Mouse (Mus musculus) regulatory T cell (primary cell): ENCODE measurements around the gene Smarcd2.

Source experiments
- in situ Hi-C: fragments of 300-600 bp; cut with MboI, MseI; formaldehyde crosslinking; loops from one replicate; pipeline ENCODE4 v1.15.1; 2025; ENCODE audit warnings: high pct_unique_total_duplicates

Smarcd2 gene

DNA sequence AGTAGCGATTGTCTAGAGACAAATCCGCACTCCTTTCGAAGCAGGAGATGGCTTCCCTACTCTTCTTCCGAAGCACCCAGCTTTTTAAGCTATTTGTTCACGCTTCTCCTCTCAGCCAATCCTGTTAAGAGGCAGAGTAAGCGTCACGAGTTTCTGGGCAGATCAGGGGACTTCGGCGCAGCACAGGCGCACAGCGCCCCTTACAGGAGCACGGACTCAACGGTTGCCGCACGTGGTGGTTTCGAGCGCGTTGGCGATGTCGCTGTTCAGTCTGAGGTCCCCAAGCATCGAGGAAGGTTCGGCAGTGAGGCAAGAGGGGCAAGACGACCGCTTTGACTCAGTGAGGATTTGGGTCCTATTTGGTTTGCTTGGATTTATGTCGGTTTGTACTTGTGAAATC is 3.7 kb upstream of the Smarcd2 start, which contains the start of gene Tcam1:
Gene Tcam1, plus strand, starts transcription at position 219 of the 400 bp plus-strand sequence.
- in situ Hi-C loops, result loop anchor here (10.0 kb wide), 1 partner anchor 638 kb away; no protein-coding TSS in a partner anchor

DNA sequence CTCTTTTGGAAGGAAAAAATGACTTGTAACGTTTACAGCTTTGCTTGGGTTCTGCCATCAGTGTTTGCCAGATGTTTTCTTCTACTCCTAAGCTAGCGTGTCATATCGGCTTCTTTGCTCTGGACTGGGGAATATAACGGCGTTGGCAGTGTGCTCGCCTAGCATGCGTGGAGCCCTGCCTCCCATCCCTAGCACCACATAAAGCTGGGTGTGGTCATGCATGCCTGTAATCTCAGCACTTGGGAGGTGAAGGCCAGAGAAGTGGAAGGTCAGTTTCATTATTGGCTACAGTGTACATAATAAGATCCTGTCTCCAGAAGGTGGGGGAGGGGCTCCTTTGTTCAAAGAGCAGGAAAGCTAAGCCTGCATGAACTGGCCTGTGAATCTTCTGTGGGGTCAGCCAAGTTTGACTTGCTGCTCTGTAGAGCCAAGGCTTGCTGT is 2.2 kb upstream of the Smarcd2 start:
- in situ Hi-C loops, result loop anchor here (10.0 kb wide), 1 partner anchor 640 kb away; no protein-coding TSS in a partner anchor

DNA sequence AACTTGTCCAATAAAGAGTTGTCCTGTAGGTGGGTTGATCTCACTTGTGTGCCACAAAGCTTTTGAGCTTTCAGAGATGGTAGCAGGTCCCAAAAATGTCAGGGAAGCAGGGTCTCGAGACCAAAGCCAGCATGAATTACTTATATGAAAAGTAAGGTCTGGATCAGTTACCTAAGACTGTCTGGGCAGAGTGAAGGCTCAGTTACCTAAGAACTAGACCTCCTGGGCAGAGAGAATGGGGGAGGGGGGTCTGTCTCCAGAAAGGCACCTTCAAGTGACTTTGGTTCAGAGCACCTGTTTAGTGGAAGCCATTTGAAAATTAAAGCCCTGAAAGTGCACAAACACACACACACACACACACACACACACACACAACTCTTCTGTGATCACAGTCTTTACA is 1.6 kb upstream of the Smarcd2 start:
- in situ Hi-C loops, result loop anchor here (10.0 kb wide), 1 partner anchor 640 kb away; no protein-coding TSS in a partner anchor

DNA sequence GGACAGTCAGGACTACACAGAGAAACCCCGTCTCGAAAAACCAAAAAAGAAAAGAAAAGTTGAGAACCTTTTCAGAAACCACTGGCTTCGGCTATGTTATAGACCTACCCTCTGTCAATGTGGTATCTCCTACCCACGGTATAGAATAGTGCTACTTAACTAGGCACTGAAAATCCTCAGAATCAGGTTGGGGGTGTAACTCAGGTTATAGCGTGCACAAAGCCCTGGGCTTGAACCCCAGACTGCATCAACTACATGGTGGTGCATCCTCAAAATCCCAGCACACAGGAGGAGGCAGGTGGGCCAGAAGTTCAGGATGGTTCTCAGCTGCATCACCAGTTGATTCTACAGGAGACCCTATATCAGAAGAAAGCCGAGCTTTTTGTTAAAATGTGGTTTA is 1.0 kb upstream of the Smarcd2 start:
- in situ Hi-C loops, result loop anchor here (10.0 kb wide), 1 partner anchor 641 kb away; no protein-coding TSS in a partner anchor

DNA sequence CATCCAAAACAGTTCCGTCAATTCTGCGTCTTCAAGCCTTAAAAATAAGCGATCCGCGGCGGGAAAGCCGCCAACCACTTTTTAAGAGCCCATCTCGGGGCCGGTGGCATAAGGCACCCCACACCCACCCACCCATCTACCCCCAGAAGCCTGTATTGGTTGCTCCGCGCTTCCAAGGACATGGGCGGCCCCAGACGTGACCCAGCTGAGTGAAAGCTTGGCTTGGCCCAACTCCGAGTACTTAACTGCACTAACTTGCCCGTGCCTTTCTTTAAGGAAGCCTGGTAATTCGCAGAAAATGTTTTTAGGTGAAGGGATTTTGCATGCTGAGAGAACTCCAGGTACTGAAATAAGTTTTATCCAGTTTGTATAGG is 526 bp upstream of the Smarcd2 start:
- in situ Hi-C loops, result loop anchor here (10.0 kb wide), 1 partner anchor 642 kb away; no protein-coding TSS in a partner anchor

DNA sequence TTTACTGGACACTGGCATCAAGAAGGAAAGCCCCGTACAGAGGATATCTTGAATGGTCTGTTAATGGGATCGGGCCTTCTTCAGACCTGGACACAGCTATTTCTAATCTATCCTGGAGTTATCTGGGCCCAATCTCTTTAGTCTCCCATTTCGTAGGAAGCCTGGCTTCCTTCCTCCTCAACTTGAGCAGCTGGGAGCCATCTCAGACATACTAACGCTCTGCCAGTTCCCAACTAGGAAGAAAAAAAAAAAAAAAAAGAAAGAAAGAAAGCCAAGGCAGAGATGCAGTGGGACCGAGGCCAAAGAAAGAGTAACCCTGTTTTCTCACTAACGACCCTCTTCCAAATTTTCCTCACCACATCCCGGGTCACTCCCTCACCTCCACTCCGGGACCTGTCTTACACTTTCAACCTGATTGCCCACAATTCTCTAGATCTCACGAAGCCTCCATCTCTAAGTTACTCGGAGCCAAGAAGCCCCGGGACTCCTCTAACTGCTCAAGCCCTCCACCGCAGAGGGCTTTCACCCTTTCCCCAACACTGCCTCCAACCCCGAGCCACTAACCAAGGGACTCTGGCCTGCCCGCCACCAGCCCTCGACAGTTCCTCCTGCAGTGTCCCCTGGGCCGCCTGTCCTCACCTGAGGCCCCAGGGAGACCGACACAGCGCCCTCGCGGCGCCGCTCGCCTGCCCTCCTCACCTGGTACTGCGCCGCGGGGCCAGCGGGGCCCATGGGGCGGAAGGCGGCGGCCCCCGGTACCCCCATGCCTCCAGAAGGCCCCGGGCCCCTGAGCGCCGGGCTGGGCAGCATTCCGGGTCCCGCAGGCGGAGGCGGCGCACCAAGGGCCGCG is 753 bp downstream of the Smarcd2 start:
- in situ Hi-C loops, result loop anchor here (10.0 kb wide), 1 partner anchor 643 kb away; no protein-coding TSS in a partner anchor

DNA sequence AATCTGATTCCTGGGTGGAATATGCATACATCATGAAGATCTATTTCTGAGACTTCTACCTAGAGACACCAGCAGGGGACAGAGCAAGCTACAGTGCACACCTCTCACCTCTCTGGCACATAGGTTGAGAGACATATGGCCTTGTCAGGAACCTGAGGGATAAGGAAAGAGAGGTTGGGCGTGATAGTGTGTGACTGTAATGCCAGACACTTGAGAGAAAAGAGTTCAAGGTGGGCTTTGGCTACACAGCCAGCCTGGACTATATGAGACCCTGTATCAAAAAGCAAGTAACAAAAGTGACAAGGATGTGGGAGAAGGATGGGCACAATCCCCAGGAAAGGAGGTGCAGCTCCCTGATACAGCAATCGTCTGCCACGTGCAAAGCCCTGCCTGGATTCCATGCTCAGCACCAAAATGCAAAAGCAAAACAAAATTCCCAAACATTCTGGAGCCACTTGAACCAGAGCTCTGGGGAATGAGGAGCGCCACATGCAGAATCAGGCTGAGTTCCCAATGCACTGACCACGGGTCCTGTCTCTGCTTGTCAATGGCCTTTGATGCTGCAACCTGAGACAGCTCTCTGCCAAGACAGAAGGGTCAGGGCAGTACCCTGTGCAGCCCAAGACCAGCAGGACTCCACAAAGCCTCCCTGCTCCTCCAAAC is 1.5 kb downstream of the Smarcd2 start:
- in situ Hi-C loops, result loop anchor here (10.0 kb wide), 1 partner anchor 644 kb away; no protein-coding TSS in a partner anchor

DNA sequence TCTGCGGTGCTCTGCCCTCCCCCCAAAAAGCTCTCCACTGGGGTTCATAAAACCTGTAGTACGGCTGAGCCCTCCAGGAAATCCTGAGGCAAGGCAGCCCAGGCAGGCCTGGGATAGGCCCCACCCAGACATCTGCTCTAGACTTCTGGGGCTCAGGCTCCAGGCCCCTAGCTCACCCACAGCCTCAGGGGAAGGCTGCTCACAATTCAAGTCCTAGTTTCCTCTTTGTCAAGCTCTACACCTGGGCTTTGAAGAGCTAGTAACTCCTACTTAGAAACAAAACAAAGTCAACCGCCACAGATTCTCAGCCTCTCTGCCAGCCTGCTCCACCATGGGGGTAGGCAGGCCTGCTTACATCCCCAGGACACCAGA is 3.7 kb downstream of the Smarcd2 start:
- in situ Hi-C loops, result no loop called here

DNA sequence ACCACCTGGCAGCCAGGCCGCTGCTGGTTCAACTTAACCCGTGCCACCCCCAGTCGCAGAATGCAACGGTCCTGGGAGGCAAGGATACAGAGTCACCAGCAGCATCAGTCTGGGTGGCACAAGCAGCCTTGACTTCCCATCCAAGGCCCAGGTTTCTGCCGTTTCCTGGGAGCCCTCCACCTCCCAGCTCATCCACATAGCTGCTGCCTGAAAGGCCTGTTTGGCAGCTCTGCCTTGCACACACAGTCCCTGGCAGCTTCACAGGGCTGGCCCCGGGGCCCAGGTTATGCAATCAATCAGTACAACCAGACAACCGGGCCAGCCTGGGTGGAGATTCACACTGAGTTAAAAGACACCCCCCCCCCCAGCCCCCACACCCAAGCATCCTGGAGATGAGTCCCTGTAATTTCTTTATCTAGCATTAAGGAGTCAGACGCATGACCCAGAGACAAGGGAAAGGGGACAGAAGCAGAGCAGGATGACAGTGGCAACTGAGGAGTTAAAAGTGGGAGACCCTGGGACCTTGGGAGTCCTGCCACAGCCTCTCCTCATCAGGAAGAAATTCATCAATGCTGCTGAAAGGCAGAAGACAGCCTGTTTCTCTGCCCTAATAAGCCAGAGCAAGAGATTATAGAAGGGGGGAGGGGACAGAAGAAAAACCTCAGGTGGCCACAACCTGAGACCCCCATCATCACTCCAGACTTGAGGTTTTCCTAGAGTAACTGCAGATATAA is 4.3 kb downstream of the Smarcd2 start:
- in situ Hi-C loops, result no loop called here

DNA sequence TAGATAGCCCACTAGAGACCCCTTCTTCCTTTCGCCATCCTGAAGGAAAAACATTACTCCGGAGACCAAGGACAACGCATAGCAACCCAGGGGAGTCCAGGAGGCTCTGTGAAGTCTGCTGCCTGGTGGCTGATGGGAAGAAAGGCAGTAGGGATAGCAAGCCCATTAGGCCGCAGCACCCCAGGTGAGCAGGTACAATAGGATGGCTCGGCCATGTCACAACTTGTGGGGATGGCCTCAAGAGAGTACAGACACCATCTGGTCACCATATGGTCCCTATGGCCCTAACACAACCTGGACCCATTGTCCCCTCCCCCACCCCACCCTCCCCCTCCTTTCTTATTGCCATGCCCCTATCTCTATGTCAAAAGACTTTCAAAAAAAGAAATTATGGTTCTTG is 4.9 kb downstream of the Smarcd2 start:
- in situ Hi-C loops, result no loop called here

DNA sequence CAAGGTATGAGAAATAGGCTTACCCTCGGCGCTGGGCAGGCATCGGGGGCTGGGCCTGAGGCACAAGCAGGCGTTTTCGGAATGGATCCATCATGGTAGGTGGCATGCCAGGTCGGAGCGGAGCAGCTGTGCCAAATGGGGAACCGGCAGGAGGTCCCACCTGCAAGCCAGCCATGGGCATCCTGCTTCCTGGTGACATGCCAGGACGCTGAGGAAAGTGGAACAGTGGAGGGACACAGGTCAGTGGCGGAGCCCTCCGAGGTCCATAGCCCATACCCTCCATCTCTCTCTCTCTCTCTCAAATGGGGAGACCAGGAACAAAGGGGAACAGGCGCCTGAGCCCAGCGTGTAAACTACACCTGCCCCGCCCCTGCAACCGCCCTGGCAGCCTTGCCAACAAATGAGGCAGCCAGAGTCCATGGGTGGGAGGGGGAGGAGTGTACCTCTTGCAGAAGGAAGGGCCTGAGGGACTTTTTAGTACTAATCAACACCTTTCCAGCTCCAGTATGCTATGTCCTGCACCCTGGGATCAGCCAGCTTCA is 5.4 kb downstream of the Smarcd2 start:
- in situ Hi-C loops, result no loop called here

DNA sequence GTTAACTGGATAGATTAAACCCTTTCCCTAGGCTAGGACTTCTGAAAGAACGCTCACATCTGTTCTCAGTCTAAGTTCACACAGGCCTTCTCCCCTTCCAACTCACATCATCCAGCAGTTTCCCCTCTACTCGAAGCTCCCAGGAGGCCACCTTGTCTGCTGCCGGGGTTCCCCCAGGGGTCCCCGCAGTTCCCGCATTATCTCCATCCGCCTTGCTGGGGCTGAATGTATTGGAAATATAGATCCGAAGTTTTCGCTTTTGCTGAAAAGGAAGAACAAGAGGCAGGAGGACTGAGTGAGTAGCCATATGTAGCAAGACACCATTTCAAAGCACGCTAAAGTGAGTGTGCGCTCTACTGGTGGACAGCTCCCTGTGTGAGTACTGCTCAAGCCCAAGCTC is 6.3 kb downstream of the Smarcd2 start:
- in situ Hi-C loops, result no loop called here

DNA sequence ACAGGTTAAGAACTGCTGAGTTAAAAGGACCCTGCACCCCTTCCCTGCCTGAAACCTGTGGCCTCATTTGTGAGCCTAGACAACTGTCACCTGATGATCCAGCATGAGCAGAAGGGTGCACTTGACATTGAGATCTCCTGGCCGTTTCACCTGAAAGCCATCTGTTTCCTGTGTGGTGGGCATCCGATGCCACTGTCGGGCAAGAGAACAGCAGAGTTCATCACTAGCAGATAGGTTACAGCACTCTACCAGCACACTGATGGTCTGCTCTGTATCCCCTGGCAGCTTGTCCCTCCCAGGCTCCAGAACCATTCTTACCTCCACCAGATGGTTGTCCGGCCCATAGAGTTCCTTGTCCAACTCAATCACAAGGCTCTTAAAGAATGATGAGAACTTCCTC is 7.2 kb downstream of the Smarcd2 start:
- in situ Hi-C loops, result no loop called here

DNA sequence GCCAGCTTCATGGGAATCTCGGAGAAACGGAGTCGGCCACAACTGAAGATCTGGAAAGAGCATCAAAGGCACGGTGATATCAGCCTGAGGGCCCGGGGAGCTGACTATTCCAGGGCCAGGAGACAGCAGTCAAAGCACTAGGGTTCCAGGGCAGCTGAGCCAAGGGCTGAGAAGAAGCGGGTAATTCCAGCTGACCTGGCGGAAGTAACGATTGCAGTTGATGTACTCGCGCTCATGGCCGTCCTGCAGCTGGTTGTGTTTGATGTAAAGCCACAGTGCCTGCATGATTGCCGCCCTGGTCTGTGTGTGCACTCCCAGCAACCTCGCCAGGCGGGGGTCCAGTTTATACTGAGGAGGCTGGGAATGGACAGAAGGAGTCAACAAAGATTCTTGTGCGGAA is 7.8 kb downstream of the Smarcd2 start:
- in situ Hi-C loops, result no loop called here

DNA sequence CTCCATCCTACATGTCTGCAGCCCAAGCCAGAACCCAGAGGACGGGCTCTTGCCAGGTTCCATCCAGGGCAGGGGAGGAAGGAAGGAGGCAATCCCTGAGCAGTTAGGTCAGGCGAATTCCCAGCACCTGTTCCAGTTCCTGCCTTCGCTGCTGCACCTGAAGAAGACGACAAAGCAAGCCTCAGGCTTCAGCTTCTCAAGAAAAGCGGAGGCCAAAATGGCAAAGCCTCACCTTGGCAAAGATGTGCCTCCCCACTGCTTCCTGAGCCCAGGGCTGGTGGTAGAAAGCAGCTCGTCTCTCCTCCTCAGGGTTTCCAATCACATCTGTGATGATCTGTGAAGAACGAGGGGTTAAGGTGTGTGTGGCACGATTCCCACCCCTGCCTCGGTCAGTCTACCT is 8.8 kb downstream of the Smarcd2 start:
- in situ Hi-C loops, result no loop called here

DNA sequence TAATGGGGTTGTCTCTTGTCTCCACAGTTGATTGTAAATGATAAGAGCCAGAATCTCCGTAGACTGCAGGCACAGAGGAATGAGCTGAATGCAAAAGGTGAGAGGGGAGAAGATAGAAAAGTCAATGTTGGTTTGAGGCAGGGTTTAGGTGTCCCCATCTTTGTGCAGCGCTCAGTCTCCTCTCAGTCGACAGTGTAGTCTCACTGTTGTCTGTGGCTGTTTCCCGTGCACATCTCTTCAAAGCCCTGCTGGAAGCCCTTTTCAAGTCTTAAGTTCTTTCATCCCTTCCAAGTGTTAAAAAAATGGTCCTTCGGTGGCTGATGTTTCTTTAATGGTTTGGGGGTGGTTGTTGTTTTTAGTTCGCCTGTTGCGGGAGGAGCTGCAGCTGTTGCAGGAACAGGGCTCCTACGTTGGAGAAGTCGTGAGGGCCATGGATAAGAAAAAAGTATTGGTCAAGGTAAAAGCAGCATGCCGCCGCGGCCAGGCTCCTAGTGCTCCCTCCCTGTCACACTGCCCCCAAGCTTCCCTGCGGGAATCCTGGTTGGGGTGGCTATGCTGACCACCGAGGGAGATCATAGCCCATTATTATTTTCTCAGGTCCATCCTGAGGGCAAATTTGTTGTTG is 11.8 kb downstream of the Smarcd2 start:
- in situ Hi-C loops, result no loop called here

DNA sequence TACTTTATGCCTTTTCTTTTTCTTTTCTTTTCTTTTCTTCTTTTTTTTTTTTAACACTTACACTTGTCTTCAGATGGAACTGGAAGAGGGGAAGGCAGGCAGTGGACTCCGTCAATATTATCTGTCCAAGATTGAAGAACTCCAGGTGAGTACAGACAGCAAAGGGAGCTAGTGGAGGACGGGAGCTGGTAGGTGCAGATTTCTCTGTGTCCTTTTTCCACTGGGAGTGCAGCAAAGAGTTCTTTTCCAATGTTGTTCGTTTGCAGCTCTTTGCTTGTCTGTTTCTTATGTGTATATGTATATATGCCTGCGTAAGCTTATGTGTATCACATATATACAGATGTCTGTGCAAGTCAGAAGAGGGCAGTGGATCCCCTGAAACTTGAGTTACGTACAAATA is 16.0 kb downstream of the Smarcd2 start:
- in situ Hi-C loops, result no loop called here

DNA sequence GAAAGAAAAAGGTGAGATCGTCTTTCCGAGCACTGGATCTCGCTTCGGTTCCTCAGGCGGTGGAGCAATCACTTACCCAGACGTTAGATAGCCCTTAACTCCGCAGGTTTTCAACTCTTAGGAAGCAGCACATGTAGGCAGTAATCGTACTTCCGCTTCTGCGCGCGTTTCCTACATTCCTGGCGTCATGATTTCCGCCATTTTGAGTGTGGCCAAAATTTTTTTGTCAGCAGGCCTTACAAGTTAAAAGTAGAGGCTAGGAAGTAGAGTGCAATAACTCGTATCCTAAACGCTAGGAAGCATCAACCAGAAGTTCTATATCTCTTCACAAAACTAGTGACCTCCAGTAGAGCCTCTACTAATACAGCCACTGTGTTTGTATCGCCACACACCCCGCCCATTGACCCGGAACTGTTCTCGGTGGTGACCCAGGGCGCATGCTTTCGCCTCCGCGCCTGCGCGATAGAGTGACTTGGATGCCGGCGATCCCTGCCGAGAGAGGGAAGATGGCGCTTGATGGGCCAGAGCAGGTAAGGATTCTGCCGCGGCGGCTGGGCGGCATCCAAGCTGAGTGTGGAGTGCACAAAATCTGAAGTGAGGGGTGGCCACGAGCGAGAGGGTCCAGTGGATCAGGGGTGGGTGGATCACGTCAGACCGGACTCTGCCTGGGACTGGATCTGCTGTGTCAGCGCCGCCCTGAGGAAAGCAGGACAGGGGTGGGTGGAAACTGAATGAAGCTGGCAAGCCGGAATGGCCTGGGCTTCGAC is 16.9 kb downstream of the Smarcd2 start, which contains the start of the genes Ftsj3 and Psmc5:
Gene Ftsj3, minus strand, starts transcription at position 395 of the 767 bp plus-strand sequence.
Gene Psmc5, plus strand, starts transcription at position 470 of the 767 bp plus-strand sequence.
- in situ Hi-C loops, result no loop called here

DNA sequence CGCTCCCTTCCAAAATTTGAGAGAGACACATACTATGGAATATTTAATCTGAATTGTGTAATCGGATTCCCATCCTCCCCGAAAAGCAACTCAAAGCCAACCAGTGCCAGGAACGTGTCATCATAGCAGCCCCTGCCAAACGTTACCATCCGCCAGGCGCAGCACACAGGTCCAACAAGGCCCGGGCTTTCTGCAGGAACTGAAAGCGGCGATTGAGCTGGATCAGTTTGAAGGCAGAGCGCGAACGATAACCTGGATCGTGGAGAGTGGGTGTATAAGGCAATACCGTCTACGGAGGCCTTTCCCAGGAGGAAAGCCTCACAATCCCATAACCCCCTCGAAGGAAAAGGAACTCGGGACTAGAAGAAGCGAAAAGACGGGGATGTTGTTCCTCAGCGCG is 17.6 kb downstream of the Smarcd2 start:
- in situ Hi-C loops, result no loop called here

DNA sequence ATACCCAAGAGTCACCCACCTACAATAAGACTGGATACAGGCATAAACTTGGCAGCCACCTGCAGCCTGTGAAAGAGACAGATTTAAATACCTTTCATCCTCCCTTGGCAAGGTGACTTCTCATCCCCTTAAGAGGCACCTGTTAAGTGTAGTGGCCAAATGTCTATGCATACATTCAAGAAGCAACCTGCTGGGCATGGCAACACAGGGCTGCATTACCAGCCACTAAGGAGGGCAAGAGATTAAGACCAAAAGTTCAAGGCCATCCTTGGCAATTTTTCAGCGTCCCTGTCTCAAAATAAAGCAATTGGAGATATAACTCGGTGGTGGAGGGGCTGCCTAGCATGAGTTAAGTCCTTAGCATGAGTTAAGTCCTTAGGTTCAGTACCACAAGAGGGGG is 18.0 kb downstream of the Smarcd2 start:
- in situ Hi-C loops, result no loop called here
